Mouse (Mus musculus) intestine, embryonic 16.5 days (tissue): Measurements from ENCODE around the gene Mycbp. TPM values are rescaled to one million over a fixed set of nuclear protein-coding genes. Genes with fewer than 3 reads are reported as not detected.
A peak's percentile ranks its signal among the peaks of the same experiment; 100 is the strongest.
"Not testable (repeated sequence)": the region's sequence is repeated elsewhere in the genome, so short reads cannot be mapped to it uniquely, and the experiment has no call there.

ENCODE experiments used
- ATAC-seq: fragments of 200-750 bp; cut with Nextera tagmentation; 2 replicates; pipeline ENCODE4 v1.8.0; 2017; ENCODE audit warnings: moderate TSS enrichment, moderate library complexity
- H3K27ac ChIP-seq: fragments of 300-500 bp; sonication (generic); 2 replicates; pipeline ENCODE4 v1.5.1; 2014; ENCODE audit warnings: mild to moderate bottlenecking, low read length
- H3K27me3 ChIP-seq: fragments of 300-500 bp; sonication (generic); replicated peaks from 2 replicates; pipeline ENCODE4 v1.6.1; 2014; ENCODE audit warnings: low read length, control low read depth, mixed read lengths; ENCODE audit not compliant: control insufficient read depth, insufficient read depth
- H3K36me3 ChIP-seq: fragments of 300-500 bp; sonication (generic); 2 replicates; pipeline ENCODE4 v1.6.1; 2014; ENCODE audit warnings: low read length, control low read depth; ENCODE audit not compliant: control insufficient read depth, insufficient read depth
- H3K4me1 ChIP-seq: fragments of 300-500 bp; sonication (generic); 2 replicates; pipeline ENCODE4 v1.6.1; 2014; ENCODE audit warnings: low read length, control low read depth, mixed read lengths; ENCODE audit not compliant: control insufficient read depth, insufficient read depth
- H3K4me2 ChIP-seq: fragments of 300-500 bp; sonication (generic); 2 replicates; pipeline ENCODE4 v1.6.1; 2014; ENCODE audit warnings: low read depth, low read length, control low read depth
- H3K4me3 ChIP-seq: fragments of 300-500 bp; sonication (generic); 2 replicates; pipeline ENCODE4 v1.5.1; 2014; ENCODE audit warnings: mild to moderate bottlenecking, low read length
- H3K9ac ChIP-seq: fragments of 300-500 bp; sonication (generic); 2 replicates; pipeline ENCODE4 v1.6.1; 2014; ENCODE audit warnings: low read depth, low read length
- H3K9me3 ChIP-seq: fragments of 300-500 bp; sonication (generic); 2 replicates; pipeline ENCODE4 v1.6.1; 2016; ENCODE audit warnings: low read length, control low read depth; ENCODE audit not compliant: control insufficient read depth
- WGBS: fragments of 180-500 bp; shearing (Covaris S2); extraction: QIAGEN DNeasy Blood & Tissue Kit; methylation state at CpG from one replicate; pipeline ENCODE4 v1.1.7; 2014; 5-methylcytosine and 5-hydroxymethylcytosine counted together
- polyA plus RNA-seq: library from polyadenylated mRNA; unstranded; fragments of >200 nt; fragmentation: Nextera tagmentation; extraction: Ambion mirVana; gene quantifications from 2 replicates; pipeline ENCODE4 v1.2.1, GENCODE M21; 2015

Gene Mycbp
- polyA plus RNA-seq, 1 experiment from 2014 or later = 99.7 TPM

- H3K36me3 ChIP-seq = peaks cover 16% of the 10 kb centered on the region
- H3K9me3 ChIP-seq = no peaks in the 10 kb centered on the region
- WGBS = 96% methylated on average over 4 of the region's 4 CpGs
- ATAC-seq = no peak
- no peaks in the 10 kb centered on the region for H3K27me3 ChIP-seq
- no peak overlapping the region for H3K4me3 ChIP-seq
- no peak overlapping the region for H3K4me2 ChIP-seq
- no peak overlapping the region for H3K27ac ChIP-seq
- no peak overlapping the region for H3K9ac ChIP-seq
- no peaks in the 10 kb centered on the region for H3K4me1 ChIP-seq
Observed at GRCm38 (mm10) chr4:123929994-123930393, 25.4 kb downstream of the Mycbp start.

DNA sequence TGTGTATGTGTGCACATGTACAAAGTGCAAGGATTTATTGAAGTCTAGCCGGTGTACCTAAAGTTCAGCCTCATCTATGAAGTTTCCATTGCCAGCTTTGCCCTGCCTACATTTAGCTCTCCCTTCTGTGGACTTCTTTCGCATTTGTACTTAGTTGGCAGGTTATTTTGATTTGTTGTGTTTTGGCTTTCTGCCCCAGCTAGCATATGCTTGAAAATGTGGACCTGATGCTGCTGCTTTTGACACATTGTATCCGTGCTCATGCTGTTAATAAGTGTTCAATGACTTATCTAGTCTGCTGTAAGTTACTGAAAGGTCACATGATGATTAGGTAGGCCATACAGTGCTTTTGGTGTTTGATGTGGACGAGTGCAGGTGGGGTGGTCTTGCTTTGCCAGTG is 29.7 kb downstream of the Mycbp start:
- Histone ChIP-seq H3K36me3 (peaks cover 9% of the 10 kb centered on the region), H3K9me3 (no peaks in the 10 kb centered on the region), H3K4me1 (no peaks in the 10 kb centered on the region), H3K27me3 (no peaks in the 10 kb centered on the region), H3K9ac (no peak overlapping the region), H3K4me3 (no peak overlapping the region), H3K27ac (no peak overlapping the region), H3K4me2 (no peak overlapping the region)
- no peak for ATAC-seq
- 85% methylated on average over 4 of the region's 4 CpGs for WGBS

DNA sequence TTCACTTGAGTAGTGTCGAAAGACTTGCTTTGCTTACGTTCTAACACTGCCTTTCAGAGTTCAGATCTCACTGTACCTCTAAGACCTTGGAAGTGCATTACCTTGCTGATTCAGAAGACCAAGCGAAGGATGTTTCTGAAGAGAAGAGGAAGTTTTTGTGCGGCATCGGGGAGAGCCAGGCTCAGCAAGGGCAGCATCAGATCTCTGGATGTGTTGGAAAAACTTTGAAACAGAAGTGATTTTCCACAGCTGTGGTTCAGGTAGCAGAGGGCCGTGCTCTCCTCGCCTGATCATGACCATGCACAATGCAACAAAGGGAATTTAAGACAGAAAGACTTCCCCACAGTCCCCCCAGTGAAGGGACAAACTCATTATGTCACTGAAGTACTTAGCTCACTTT is 31.4 kb downstream of the Mycbp start:
- no peak for ATAC-seq
- H3K36me3 ChIP-seq = peaks cover 2% of the 10 kb centered on the region
- H3K4me1 ChIP-seq = no peaks in the 10 kb centered on the region
- H3K27ac ChIP-seq = no peak overlapping the region
- no peaks in the 10 kb centered on the region for H3K27me3 ChIP-seq
- 91% methylated on average over 7 of the region's 7 CpGs for WGBS
- H3K4me2 ChIP-seq = no peak overlapping the region
- H3K4me3 ChIP-seq = no peak overlapping the region
- no peaks in the 10 kb centered on the region for H3K9me3 ChIP-seq
- no peak overlapping the region for H3K9ac ChIP-seq

DNA sequence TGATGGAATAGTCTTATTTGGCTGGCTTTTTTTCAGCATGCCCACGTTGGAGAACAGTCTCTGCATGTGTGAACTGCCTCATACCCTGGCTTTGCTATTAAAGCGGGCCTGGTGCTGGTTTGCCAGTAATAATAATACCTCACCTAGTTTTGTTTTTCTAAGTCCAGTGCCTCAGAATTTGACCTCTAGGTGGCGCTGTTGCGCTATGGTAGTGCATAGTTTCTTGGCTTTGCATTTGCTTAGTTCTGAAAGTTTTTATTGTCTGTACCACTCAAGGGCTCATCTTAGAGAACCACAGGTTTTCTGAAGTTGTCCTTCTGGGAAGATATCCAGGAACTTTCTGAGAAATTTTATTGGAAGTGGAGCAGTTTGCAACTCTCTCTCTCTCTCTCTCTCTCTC is 35.2 kb downstream of the Mycbp start:
- no peak overlapping the region for H3K4me2 ChIP-seq
- no peak for ATAC-seq
- H3K9ac ChIP-seq = no peak overlapping the region
- no peaks in the 10 kb centered on the region for H3K4me1 ChIP-seq
- no peaks in the 10 kb centered on the region; the same call in 1 of the 2 replicates for H3K36me3 ChIP-seq
- H3K27me3 ChIP-seq = no peaks in the 10 kb centered on the region
- WGBS = 7% methylated on average over 4 of the region's 4 CpGs
- no peaks in the 10 kb centered on the region for H3K9me3 ChIP-seq
- no peak overlapping the region for H3K27ac ChIP-seq
- H3K4me3 ChIP-seq = no peak overlapping the region

DNA sequence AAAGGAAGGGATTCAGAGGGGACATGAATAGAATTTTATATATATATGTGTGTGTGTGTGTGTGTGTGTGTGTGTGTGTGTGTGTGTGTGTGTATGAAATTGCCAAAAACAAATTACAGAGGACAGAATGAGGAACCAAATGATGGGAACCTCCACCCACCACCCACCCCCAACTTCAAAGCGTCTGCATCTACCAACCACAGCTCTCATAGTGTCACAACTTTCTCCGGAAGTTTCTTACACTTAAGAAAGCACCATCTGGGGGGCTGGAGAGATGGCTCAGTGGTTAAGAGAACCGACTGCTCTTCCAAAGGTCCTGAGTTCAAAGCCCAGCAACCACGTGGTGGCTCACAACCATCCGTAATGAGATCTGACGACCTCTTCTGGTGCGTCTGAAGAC is 36.2 kb downstream of the Mycbp start:
- not testable (repeated sequence) for H3K9me3 ChIP-seq, ATAC-seq, H3K9ac ChIP-seq, H3K4me1 ChIP-seq, H3K27me3 ChIP-seq, H3K27ac ChIP-seq, H3K4me2 ChIP-seq, H3K36me3 ChIP-seq, H3K4me3 ChIP-seq
- WGBS = 76% methylated on average over 7 of the region's 7 CpGs

DNA sequence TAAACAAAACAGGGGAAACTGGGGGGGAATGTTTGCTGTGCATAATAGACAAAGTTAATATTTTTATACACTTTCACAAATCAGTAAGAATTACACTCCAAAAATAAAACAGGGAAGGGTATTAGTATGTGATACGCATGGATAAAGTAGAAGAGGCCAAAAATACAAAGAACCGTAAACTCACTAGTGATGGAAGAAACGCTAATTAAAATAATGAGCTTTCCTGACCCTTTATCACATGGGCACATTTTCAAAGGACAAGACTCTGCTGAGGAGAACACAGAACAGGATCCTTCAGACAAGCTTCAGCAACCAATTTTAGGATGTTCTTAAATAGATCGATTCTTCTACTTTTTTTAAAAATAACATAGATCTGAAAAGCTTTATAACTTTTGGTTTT is 42.1 kb downstream of the Mycbp start:
- Histone ChIP-seq H3K27ac (no peak overlapping the region), H3K9me3 (no peaks in the 10 kb centered on the region), H3K4me1 (no peaks in the 10 kb centered on the region), H3K4me3 (no peak overlapping the region), H3K4me2 (no peak overlapping the region), H3K36me3 (no peaks in the 10 kb centered on the region), H3K9ac (no peak overlapping the region), H3K27me3 (no peaks in the 10 kb centered on the region)
- 90% methylated on average over 4 of the region's 4 CpGs for WGBS
- ATAC-seq = no peak

GRCm38 (mm10) chr4:123947149-123947548 is 42.5 kb downstream of the Mycbp start:
- H3K9me3 ChIP-seq = no peaks in the 10 kb centered on the region

DNA sequence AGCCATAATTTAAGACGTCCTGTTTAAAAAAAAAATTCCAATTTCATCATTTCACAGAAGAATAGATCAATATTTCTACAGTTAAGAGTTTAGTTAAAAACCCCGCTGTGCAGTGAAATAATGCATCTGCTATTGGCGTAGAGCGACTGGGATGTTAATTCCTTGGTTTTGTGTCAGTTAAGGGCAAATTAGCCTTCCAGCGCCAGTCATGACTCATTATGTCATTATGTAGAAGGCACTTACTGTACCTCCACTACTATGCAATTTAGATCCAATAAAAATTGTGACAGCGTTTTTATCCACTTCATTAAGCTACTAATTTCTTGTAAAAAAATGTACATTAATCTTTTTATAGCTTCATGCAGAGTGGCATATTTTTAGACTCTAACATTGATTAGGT is 44.3 kb downstream of the Mycbp start:
- 77% methylated on average over 6 of the region's 6 CpGs for WGBS
- no peak for ATAC-seq
- H3K9ac ChIP-seq = no peak overlapping the region
- H3K27ac ChIP-seq = no peak overlapping the region
- H3K4me1 ChIP-seq = no peaks in the 10 kb centered on the region
- H3K9me3 ChIP-seq = no peaks in the 10 kb centered on the region
- H3K4me2 ChIP-seq = no peak overlapping the region
- no peaks in the 10 kb centered on the region for H3K27me3 ChIP-seq
- H3K36me3 ChIP-seq = no peaks in the 10 kb centered on the region
- no peak overlapping the region for H3K4me3 ChIP-seq

More at GRCm38 (mm10) chr4:123947149-123947548, 42.5 kb downstream of the Mycbp start:
- H3K27me3 ChIP-seq = no peaks in the 10 kb centered on the region
- no peaks in the 10 kb centered on the region for H3K36me3 ChIP-seq
- no peak overlapping the region for H3K4me2 ChIP-seq
- no peak overlapping the region for H3K9ac ChIP-seq
- no peaks in the 10 kb centered on the region for H3K4me1 ChIP-seq
- WGBS = 60% methylated on average over 5 of the region's 5 CpGs
- no peak overlapping the region for H3K4me3 ChIP-seq
- ATAC-seq = no peak
- H3K27ac ChIP-seq = no peak overlapping the region

DNA sequence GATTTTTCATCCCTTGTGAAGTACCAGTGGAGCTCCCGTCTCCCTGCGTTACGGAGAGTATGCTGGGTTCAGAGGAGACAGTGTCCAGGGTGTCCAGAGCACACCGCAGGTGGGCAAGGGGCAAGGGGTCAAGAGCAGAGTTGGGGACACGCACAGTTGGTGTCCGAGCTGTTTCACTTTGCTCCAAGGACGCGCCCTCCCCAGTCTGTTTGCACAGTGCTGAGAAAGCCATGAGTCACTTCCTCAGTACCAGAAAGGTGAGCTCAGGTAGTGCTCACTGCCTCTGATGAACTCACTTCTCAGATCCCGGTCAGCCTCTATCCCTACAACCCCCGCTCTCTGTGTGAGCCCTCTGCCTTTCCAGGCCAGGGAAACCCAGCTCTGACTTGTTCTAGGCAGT is 45.0 kb downstream of the Mycbp start:
- no peak overlapping the region for H3K9ac ChIP-seq
- H3K4me1 ChIP-seq = no peaks in the 10 kb centered on the region
- H3K4me2 ChIP-seq = no peak overlapping the region
- H3K9me3 ChIP-seq = no peaks in the 10 kb centered on the region
- ATAC-seq = peak; percentile 59; the same call in 1 of the 2 replicates
- H3K4me3 ChIP-seq = no peak overlapping the region
- H3K27me3 ChIP-seq = no peaks in the 10 kb centered on the region
- H3K36me3 ChIP-seq = no peaks in the 10 kb centered on the region
- H3K27ac ChIP-seq = no peak overlapping the region
- WGBS = 52% methylated on average over 10 of the region's 10 CpGs

- Histone ChIP-seq H3K4me2 (no peak overlapping the region), H3K4me3 (no peak overlapping the region), H3K36me3 (no peaks in the 10 kb centered on the region), H3K27me3 (no peaks in the 10 kb centered on the region), H3K9me3 (no peaks in the 10 kb centered on the region), H3K9ac (no peak overlapping the region), H3K4me1 (peaks cover 7% of the 10 kb centered on the region; the same call in 1 of the 2 replicates), H3K27ac (no peak overlapping the region)
- 43% methylated on average over 7 of the region's 8 CpGs for WGBS
- ATAC-seq = no peak
Observed at GRCm38 (mm10) chr4:123952059-123952458, 47.4 kb downstream of the Mycbp start.
